Mouse (Mus musculus) E14TG2a.4 (cell line): Measurements from ENCODE around the gene Ern1.

Experiments used
- CTCF ChIP-seq: conservative IDR thresholded peaks from 2 replicates; pipeline ENCODE4 v1.5.1; 2014; ENCODE audit warnings: low read length
- NANOG ChIP-seq: IDR thresholded peaks from 2 replicates; pipeline ENCODE4 v1.6.1; 2014; ENCODE audit warnings: borderline replicate concordance, low read length, mixed read lengths

DNA sequence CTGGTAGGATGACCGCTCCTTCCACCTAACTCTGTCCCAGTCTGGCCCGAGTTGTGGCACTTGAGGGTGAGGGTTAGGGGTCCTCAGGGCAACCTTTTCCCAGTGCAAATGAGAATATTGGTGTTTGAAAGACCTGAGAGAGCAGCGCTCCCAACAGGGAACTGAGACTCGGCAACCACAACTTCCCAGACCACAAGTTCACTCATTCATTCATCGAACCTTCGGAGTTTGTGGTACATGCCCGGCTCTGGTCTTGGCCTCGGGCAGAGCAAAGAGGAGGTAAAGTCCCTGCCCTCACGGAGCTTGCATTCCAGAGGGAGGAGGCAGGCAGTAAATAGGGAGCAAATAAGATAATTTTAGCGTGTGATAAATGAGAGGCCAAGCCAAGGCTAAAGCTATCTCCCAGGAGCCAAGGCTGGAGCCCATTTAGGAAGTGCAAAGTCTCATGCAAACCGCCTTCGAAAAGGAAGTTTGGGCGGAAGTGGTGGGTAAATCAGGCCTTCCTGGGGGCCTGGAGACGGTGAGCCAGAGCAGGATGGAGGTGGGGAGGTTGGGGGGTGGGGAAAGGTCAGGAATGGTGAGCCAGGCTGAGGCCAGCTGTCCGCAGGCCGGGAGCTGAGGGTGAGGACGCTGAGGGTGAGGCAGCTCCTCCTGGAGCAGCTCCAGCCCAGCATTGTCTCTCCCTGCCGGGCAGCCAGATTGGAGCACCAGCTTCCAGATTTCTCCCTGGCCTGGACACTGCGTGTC is 132.1 kb downstream of the Ern1 start:
- TF ChIP-seq CTCF (no peak), NANOG (no peak)
